Mouse (Mus musculus) heart, postnatal 0 days (tissue): Measurements from ENCODE around the gene Reln.

Source experiments
- CTCF ChIP-seq: IDR thresholded peaks from 2 replicates; pipeline ENCODE4 v1.5.1; 2016; ENCODE audit warnings: antibody characterized with exemption, control low read depth, low read depth
- EP300 ChIP-seq: IDR thresholded peaks from 2 replicates; pipeline ENCODE4 v1.6.1; 2016; ENCODE audit warnings: antibody characterized with exemption, low read depth

- no peak for TF ChIP-seq CTCF
- no peak for TF ChIP-seq EP300
These were observed 70.4 kb downstream of the Reln start for GRCm38 (mm10) chr5:22274134-22274533.
